Mouse (Mus musculus) thymus, adult 2 months (tissue): ENCODE measurements at regions not wholly inside any gene's neighbourhood (a gene's known extent, or its start where the extent isn't known, plus 50 kb on each side); places are given as distances from the start of the nearest gene placed in this dataset.
A peak's percentile ranks its signal among the peaks of the same experiment; 100 is the strongest.

ENCODE experiments used
- DNase-seq: peaks from one replicate; pipeline ENCODE4 v3.0.0; 2021
- H3K27ac ChIP-seq: fragments of 200-500 bp; 2 replicates; pipeline ENCODE4 v1.5.1; 2012; ENCODE audit warnings: low read length, control low read depth; ENCODE audit not compliant: control insufficient read depth, insufficient read depth
- H3K27me3 ChIP-seq: fragments of 200-500 bp; 2 replicates; pipeline ENCODE4 v1.6.1; 2012; ENCODE audit warnings: mild to moderate bottlenecking, low read length, moderate library complexity, mixed read lengths; ENCODE audit not compliant: control insufficient read depth, insufficient read depth
- H3K36me3 ChIP-seq: fragments of 200-500 bp; 2 replicates; pipeline ENCODE4 v1.6.1; 2012; ENCODE audit warnings: mild to moderate bottlenecking, low read length, moderate library complexity; ENCODE audit not compliant: control insufficient read depth, insufficient read depth
- H3K4me1 ChIP-seq: fragments of 200-500 bp; replicated peaks from 2 replicates; pipeline ENCODE4 v1.6.1; 2012; ENCODE audit warnings: low read length; ENCODE audit not compliant: control insufficient read depth, insufficient read depth
- H3K4me3 ChIP-seq: fragments of 200-500 bp; 2 replicates; pipeline ENCODE4 v1.5.1; 2012; ENCODE audit warnings: mild to moderate bottlenecking, low read length, control low read depth, moderate library complexity; ENCODE audit not compliant: control insufficient read depth, insufficient read depth
- CTCF ChIP-seq: fragments of 200-500 bp; IDR thresholded peaks from 2 replicates; pipeline ENCODE4 v1.5.1; 2012; ENCODE audit warnings: mild to moderate bottlenecking, control low read depth, low read length, moderate library complexity, borderline replicate concordance; ENCODE audit not compliant: control insufficient read depth, poor library complexity, insufficient read depth; ENCODE audit errors: extremely low read depth
- POLR2A ChIP-seq: fragments of 200-500 bp; IDR thresholded peaks from 2 replicates; pipeline ENCODE4 v1.6.1; 2012; ENCODE audit warnings: mild to moderate bottlenecking, low read length, control low read depth, moderate library complexity; ENCODE audit not compliant: control insufficient read depth, poor library complexity, insufficient read depth; ENCODE audit errors: extremely low read depth
- WGBS: fragments of 180-500 bp; shearing (Covaris S2); methylation state at CpG from one replicate; pipeline ENCODE4 v1.1.7; 2018; 5-methylcytosine and 5-hydroxymethylcytosine counted together

GRCm38 (mm10) chr10:25714041-25714440 is 178.0 kb upstream of the Smlr1 start:
- Histone ChIP-seq H3K4me1 (no peaks in the 10 kb centered on the region), H3K4me3 (no peak overlapping the region), H3K27ac (no peak overlapping the region), H3K27me3 (no peaks in the 10 kb centered on the region), H3K36me3 (no peaks in the 10 kb centered on the region)
- DNase-seq: no peak
- 88% methylated on average over 12 of the region's 12 CpGs for WGBS
- no peak for TF ChIP-seq POLR2A
- no peak for TF ChIP-seq CTCF

DNA sequence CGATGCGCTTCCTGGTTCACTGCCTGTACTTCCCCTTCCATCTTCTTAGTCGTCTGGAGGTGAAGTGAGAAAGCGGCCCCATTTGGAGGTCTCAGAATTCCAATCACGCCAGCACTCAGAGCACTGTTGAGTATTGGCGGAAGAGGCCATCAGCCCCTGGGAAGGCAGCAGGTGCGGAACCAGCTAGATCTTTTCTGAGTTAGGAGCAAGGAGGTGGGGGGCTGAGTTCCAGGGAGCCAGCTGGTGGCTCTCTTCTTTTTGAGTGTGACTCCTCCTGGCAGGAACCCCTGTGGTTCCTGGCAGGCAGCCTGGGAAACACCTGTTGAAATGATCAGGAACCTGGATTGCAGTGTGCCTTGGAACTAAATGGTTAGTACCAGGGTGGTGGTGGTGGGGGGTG is 171.9 kb upstream of the Smlr1 start:
- no peak for DNase-seq
- no peaks in the 10 kb centered on the region for H3K27me3 ChIP-seq
- H3K36me3 ChIP-seq: no peaks in the 10 kb centered on the region
- H3K4me3 ChIP-seq: no peak overlapping the region
- no peak overlapping the region for H3K27ac ChIP-seq
- 66% methylated on average over 7 of the region's 7 CpGs for WGBS
- no peaks in the 10 kb centered on the region for H3K4me1 ChIP-seq
- TF ChIP-seq CTCF (no peak), POLR2A (no peak)

- H3K27ac ChIP-seq: no peak overlapping the region
- no peaks in the 10 kb centered on the region for H3K36me3 ChIP-seq
- no peaks in the 10 kb centered on the region for H3K27me3 ChIP-seq
- no peaks in the 10 kb centered on the region for H3K4me1 ChIP-seq
- 96% methylated on average over 3 of the region's 3 CpGs for WGBS
- DNase-seq: no peak
- H3K4me3 ChIP-seq: no peak overlapping the region
- TF ChIP-seq POLR2A: no peak
- no peak for TF ChIP-seq CTCF
These were observed 166.1 kb upstream of the Smlr1 start for GRCm38 (mm10) chr10:25702146-25702545.

DNA sequence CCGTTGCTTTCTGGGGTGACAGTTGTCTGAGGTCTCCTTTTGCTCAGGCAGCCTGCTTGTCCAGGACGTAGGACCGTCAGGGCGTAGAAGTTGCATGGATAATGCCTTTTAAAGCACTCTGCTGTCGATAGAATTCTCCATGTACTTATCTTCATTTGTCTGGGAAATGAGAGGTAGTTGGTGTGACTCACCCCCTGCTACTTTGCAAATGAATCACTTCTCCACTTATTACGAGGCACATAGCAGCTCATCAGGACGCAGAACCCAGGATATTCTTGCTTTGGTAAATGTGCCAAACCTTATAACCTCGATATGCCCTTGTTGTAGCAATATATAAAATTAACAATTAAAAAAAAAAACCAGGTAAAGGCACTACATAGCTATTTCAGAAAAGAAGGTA is 159.7 kb upstream of the Smlr1 start:
- no peaks in the 10 kb centered on the region for H3K4me1 ChIP-seq
- no peaks in the 10 kb centered on the region for H3K36me3 ChIP-seq
- 85% methylated on average over 8 of the region's 8 CpGs for WGBS
- DNase-seq: no peak
- no peak overlapping the region for H3K4me3 ChIP-seq
- H3K27me3 ChIP-seq: no peaks in the 10 kb centered on the region
- TF ChIP-seq POLR2A (no peak), CTCF (no peak)
- H3K27ac ChIP-seq: no peak overlapping the region

DNA sequence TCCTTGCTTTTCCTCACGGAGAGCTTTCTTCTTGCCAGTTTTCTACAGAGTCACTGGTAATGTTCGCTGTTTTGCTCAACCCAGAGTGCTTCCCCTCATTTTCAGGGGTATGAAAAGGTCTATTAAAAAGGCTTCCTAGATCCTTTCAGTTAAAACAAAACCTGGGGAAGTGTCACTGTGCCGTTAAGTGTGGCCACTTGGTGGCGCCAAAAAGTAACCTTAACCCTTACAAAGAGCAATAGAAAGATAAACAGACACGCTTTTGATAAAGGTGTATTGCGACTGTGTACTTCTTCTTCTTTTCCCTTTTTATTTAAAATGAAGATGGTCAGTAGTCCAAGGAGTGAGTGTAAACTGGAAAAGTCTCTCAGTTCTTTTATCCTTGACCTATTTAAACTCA is 145.2 kb upstream of the Smlr1 start:
- H3K4me3 ChIP-seq: no peak overlapping the region
- H3K27ac ChIP-seq: no peak overlapping the region
- H3K4me1 ChIP-seq: no peaks in the 10 kb centered on the region
- no peaks in the 10 kb centered on the region for H3K36me3 ChIP-seq
- H3K27me3 ChIP-seq: no peaks in the 10 kb centered on the region
- no peak for TF ChIP-seq POLR2A
- TF ChIP-seq CTCF: no peak
- peak; percentile 41 for DNase-seq
- WGBS: 14% methylated on average over 6 of the region's 6 CpGs

DNA sequence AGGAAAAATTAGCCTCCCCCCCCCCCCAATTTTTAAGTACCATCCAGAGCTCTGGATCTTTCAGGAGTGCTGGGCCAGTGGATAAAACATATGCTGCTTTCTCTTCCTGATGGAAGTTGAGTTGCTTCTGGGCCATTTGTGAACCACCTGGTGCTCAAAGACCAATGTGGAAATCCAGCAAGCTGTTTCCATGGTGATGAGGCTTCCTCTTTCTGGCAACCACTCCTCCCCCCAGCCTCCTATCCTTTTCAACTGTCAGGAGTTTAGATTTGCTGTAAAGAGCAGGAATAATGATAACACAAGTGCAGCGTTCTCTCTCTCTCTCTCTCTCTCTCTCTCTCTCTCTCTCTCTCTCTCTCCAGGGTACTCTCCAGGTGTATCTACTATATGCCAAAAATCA is 141.8 kb upstream of the Smlr1 start:
- Histone ChIP-seq H3K36me3 (no peaks in the 10 kb centered on the region), H3K27ac (no peak overlapping the region), H3K4me1 (no peaks in the 10 kb centered on the region), H3K4me3 (no peak overlapping the region), H3K27me3 (no peaks in the 10 kb centered on the region)
- 76% methylated on average over 1 of the region's 1 CpGs for WGBS
- DNase-seq: no peak
- TF ChIP-seq CTCF: no peak
- no peak for TF ChIP-seq POLR2A

- TF ChIP-seq CTCF (no peak), POLR2A (no peak)
- no peaks in the 10 kb centered on the region for H3K4me1 ChIP-seq
- no peak overlapping the region for H3K27ac ChIP-seq
- no peak overlapping the region for H3K4me3 ChIP-seq
- H3K27me3 ChIP-seq: no peaks in the 10 kb centered on the region
- no peak for DNase-seq
- WGBS: 80% methylated on average over 10 of the region's 10 CpGs
- H3K36me3 ChIP-seq: no peaks in the 10 kb centered on the region
These were observed 139.3 kb upstream of the Smlr1 start for GRCm38 (mm10) chr10:25675368-25675767.

- TF ChIP-seq POLR2A: no peak
- no peak for TF ChIP-seq CTCF
- Histone ChIP-seq H3K27me3 (no peaks in the 10 kb centered on the region), H3K36me3 (no peaks in the 10 kb centered on the region), H3K27ac (no peak overlapping the region), H3K4me1 (no peaks in the 10 kb centered on the region), H3K4me3 (no peak overlapping the region)
- DNase-seq: no peak
- 100% methylated on average over 1 of the region's 1 CpGs for WGBS
These were observed 134.0 kb upstream of the Smlr1 start for GRCm38 (mm10) chr10:25670061-25670460.
